Mouse (Mus musculus): ENCODE measurements around the gene Tbl2.
A peak's percentile ranks its signal among the peaks of the same experiment; 100 is the strongest.

- peak; percentile 39; the same call in 1 of the 2 replicates for TF ChIP-seq CTCF (IDR thresholded peaks at IDR 0.05)
- TF ChIP-seq EP300 (IDR thresholded peaks at IDR 0.05): no peak
Observed at GRCm38 (mm10) chr5:135156496-135156895, 7.0 kb downstream of the Tbl2 start.
